8 mouse cellular contexts compared by ENCODE assay signal in genomic region chr10:80071516-80071900, GRCm38 (mm10). TPM values are rescaled to one million over a fixed set of nuclear protein-coding genes. Genes with fewer than 3 reads are reported as not detected.
A peak's percentile ranks its signal among the peaks of the same experiment; 100 is the strongest.
DNase-seq lines count a peak whose midpoint lies in the region; ATAC-seq and TF ChIP-seq lines count a peak whose summit lies in the region.

No protein-coding gene starts in this region.

- DNase-seq in heart, adult 11 months: peak; percentile 95
- no peak for DNase-seq in heart, postnatal 4 days
- DNase-seq in midbrain, embryonic 11.5 days (ENCODE audit: low spot score, missing footprints): peak; percentile 49
- no peak for DNase-seq in hindbrain, postnatal 0 days (ENCODE audit: low spot score)
- DNase-seq in adrenal gland, adult 2 months: no peak
- no peak for DNase-seq in retina, postnatal 1 day

- no peak overlapping the region for H3K4me3 ChIP-seq in midbrain, embryonic 11.5 days (ENCODE audit: low read depth, low read length)
- H3K4me3 ChIP-seq in midbrain, embryonic 16.5 days (ENCODE audit: low read depth, low read length): no peak overlapping the region
- no peak overlapping the region for H3K4me3 ChIP-seq in hindbrain, postnatal 0 days (ENCODE audit: low read length)
- no peak overlapping the region for H3K4me3 ChIP-seq in neural tube, embryonic 15.5 days (replicated peaks)

- WGBS in midbrain, embryonic 11.5 days: 87% methylated on average over 3 of the region's 3 CpGs
- 82% methylated on average over 3 of the region's 3 CpGs for WGBS in midbrain, embryonic 16.5 days
- WGBS in hindbrain, postnatal 0 days: 83% methylated on average over 3 of the region's 3 CpGs
- WGBS in neural tube, embryonic 15.5 days: 84% methylated on average over 3 of the region's 3 CpGs

- ATAC-seq in midbrain, embryonic 11.5 days (ENCODE audit: low FRiP score): no peak
- ATAC-seq in midbrain, embryonic 16.5 days: no peak
- no peak for ATAC-seq in hindbrain, postnatal 0 days
- no peak for ATAC-seq in neural tube, embryonic 15.5 days (ENCODE audit: low FRiP score)

- H3K4me1 ChIP-seq in midbrain, embryonic 11.5 days (ENCODE audit: control insufficient read depth, insufficient read depth, low read length): no peaks in the 10 kb centered on the region
- H3K4me1 ChIP-seq in midbrain, embryonic 16.5 days (ENCODE audit: control insufficient read depth, insufficient read depth, low read length): peaks cover 4% of the 10 kb centered on the region; the same call in 1 of the 2 replicates
- no peaks in the 10 kb centered on the region; the same call in 1 of the 2 replicates for H3K4me1 ChIP-seq in hindbrain, postnatal 0 days (ENCODE audit: insufficient read depth, low read length)
- H3K4me1 ChIP-seq in neural tube, embryonic 15.5 days: peaks cover 25% of the 10 kb centered on the region

- no peaks in the 10 kb centered on the region for H3K27me3 ChIP-seq in midbrain, embryonic 11.5 days (ENCODE audit: control insufficient read depth, insufficient read depth, low read length)
- H3K27me3 ChIP-seq in midbrain, embryonic 16.5 days (ENCODE audit: control insufficient read depth, insufficient read depth, low read depth, low read length): no peaks in the 10 kb centered on the region
- no peaks in the 10 kb centered on the region for H3K27me3 ChIP-seq in hindbrain, postnatal 0 days (ENCODE audit: insufficient read depth, low read length)
- H3K27me3 ChIP-seq in neural tube, embryonic 15.5 days (replicated peaks): no peaks in the 10 kb centered on the region

- TF ChIP-seq CTCF in hindbrain, postnatal 0 days (IDR thresholded peaks at IDR 0.05; ENCODE audit: low read depth): no peak

- H3K9ac ChIP-seq in midbrain, embryonic 11.5 days (ENCODE audit: low read length): 0 out of 2 replicates have a peak overlapping the region, but pooled peaks have one; percentile 12
- H3K9ac ChIP-seq in midbrain, embryonic 16.5 days (ENCODE audit: low read depth, low read length): no peak overlapping the region
- no peak overlapping the region for H3K9ac ChIP-seq in hindbrain, postnatal 0 days (replicated peaks; ENCODE audit: low read length)
- H3K9ac ChIP-seq in neural tube, embryonic 15.5 days (replicated peaks): no peak overlapping the region

- no peak overlapping the region for H3K4me2 ChIP-seq in midbrain, embryonic 11.5 days
- no peak overlapping the region for H3K4me2 ChIP-seq in midbrain, embryonic 16.5 days (ENCODE audit: low read length)
- H3K4me2 ChIP-seq in hindbrain, postnatal 0 days (ENCODE audit: low read depth, low read length): no peak overlapping the region
- no peak overlapping the region for H3K4me2 ChIP-seq in neural tube, embryonic 15.5 days

- no peaks in the 10 kb centered on the region for H3K9me3 ChIP-seq in midbrain, embryonic 11.5 days (ENCODE audit: control insufficient read depth, low read length)
- H3K9me3 ChIP-seq in midbrain, embryonic 16.5 days (replicated peaks; ENCODE audit: control insufficient read depth, low read length, poor library complexity, severe bottlenecking): no peaks in the 10 kb centered on the region
- H3K9me3 ChIP-seq in hindbrain, postnatal 0 days (ENCODE audit: low read length): no peaks in the 10 kb centered on the region
- H3K9me3 ChIP-seq in neural tube, embryonic 15.5 days (replicated peaks): no peaks in the 10 kb centered on the region

- H3K27ac ChIP-seq in midbrain, embryonic 11.5 days (ENCODE audit: low read depth, low read length): no peak overlapping the region
- H3K27ac ChIP-seq in midbrain, embryonic 16.5 days (ENCODE audit: low read length): no peak overlapping the region
- peak overlapping the region; percentile 51; the same call in 1 of the 2 replicates for H3K27ac ChIP-seq in hindbrain, postnatal 0 days
- peak overlapping the region; percentile 71 for H3K27ac ChIP-seq in neural tube, embryonic 15.5 days (replicated peaks)

- H3K36me3 ChIP-seq in midbrain, embryonic 11.5 days (ENCODE audit: control insufficient read depth, insufficient read depth, low read length): no peaks in the 10 kb centered on the region
- no peaks in the 10 kb centered on the region for H3K36me3 ChIP-seq in midbrain, embryonic 16.5 days (ENCODE audit: control insufficient read depth, insufficient read depth, low read length)
- no peaks in the 10 kb centered on the region for H3K36me3 ChIP-seq in hindbrain, postnatal 0 days (ENCODE audit: insufficient read depth, low read length)
- peaks cover 10% of the 10 kb centered on the region; the same call in 1 of the 2 replicates for H3K36me3 ChIP-seq in neural tube, embryonic 15.5 days

RNA-seq across cellular contexts. Expression of gene Gpx4, which starts 24.5 kb away (rescaled TPM):
- 100 to 1,000 TPM; 450 to 489 TPM for total RNA-seq in heart, postnatal 4 days (2021)
- polyA plus RNA-seq in midbrain, embryonic 11.5 days (2014; fragmentation: Nextera tagmentation; extraction: Ambion mirVana): 581 and 594 TPM in 2 replicates
- 509 and 552 TPM in 2 replicates for polyA plus RNA-seq in midbrain, embryonic 16.5 days (2015; fragmentation: Nextera tagmentation; extraction: Ambion mirVana)
- 373 and 379 TPM in 2 replicates for total RNA-seq in hindbrain, postnatal 0 days (2014; rRNA removed)
- polyA plus RNA-seq in hindbrain, postnatal 0 days (2015; fragmentation: Nextera tagmentation; extraction: Ambion mirVana): 757 and 762 TPM in 2 replicates
- 559 and 600 TPM in 2 replicates for polyA plus RNA-seq in neural tube, embryonic 15.5 days (2015; fragmentation: Nextera tagmentation; extraction: Ambion mirVana)
- 1,000 to 10,000 TPM; 1,287 to 1,377 TPM for total RNA-seq in adrenal gland, adult 2 months (2021)
- 1,827 and 2,443 TPM in 2 replicates for polyA plus RNA-seq in adrenal gland, adult 2 months (2012; rRNA removed)

RNA-seq across cellular contexts. Expression of gene Polr2e, which starts 31.9 kb away (rescaled TPM):
- 10 to 100 TPM; 66.6 to 70.7 TPM for total RNA-seq in heart, postnatal 4 days (2021)
- polyA plus RNA-seq in midbrain, embryonic 11.5 days (2014; fragmentation: Nextera tagmentation; extraction: Ambion mirVana): 200 and 225 TPM in 2 replicates
- 124 and 131 TPM in 2 replicates for polyA plus RNA-seq in midbrain, embryonic 16.5 days (2015; fragmentation: Nextera tagmentation; extraction: Ambion mirVana)
- 93.3 and 100 TPM in 2 replicates for total RNA-seq in hindbrain, postnatal 0 days (2014; rRNA removed)
- polyA plus RNA-seq in hindbrain, postnatal 0 days (2015; fragmentation: Nextera tagmentation; extraction: Ambion mirVana): 143 TPM in 2 replicates
- polyA plus RNA-seq in neural tube, embryonic 15.5 days (2015; fragmentation: Nextera tagmentation; extraction: Ambion mirVana): 134 and 148 TPM in 2 replicates
- total RNA-seq in adrenal gland, adult 2 months (2021): 100 to 1,000 TPM in 1 of 2 experiments, 10 to 100 TPM in 1; 97.3 to 106 TPM
- 111 and 122 TPM in 2 replicates for polyA plus RNA-seq in adrenal gland, adult 2 months (2012; rRNA removed)

RNA-seq across cellular contexts. Expression of gene Sbno2, which starts 33.9 kb away (rescaled TPM):
- 10 to 100 TPM; 19.0 to 19.4 TPM for total RNA-seq in heart, postnatal 4 days (2021)
- 7.0 and 7.3 TPM in 2 replicates for polyA plus RNA-seq in midbrain, embryonic 11.5 days (2014; fragmentation: Nextera tagmentation; extraction: Ambion mirVana)
- polyA plus RNA-seq in midbrain, embryonic 16.5 days (2015; fragmentation: Nextera tagmentation; extraction: Ambion mirVana): 11.6 and 12.5 TPM in 2 replicates
- total RNA-seq in hindbrain, postnatal 0 days (2014; rRNA removed): 22.8 and 23.7 TPM in 2 replicates
- 6.9 and 7.8 TPM in 2 replicates for polyA plus RNA-seq in hindbrain, postnatal 0 days (2015; fragmentation: Nextera tagmentation; extraction: Ambion mirVana)
- 11.7 and 12.8 TPM in 2 replicates for polyA plus RNA-seq in neural tube, embryonic 15.5 days (2015; fragmentation: Nextera tagmentation; extraction: Ambion mirVana)
- total RNA-seq in adrenal gland, adult 2 months (2021): 10 to 100 TPM; 38.5 to 59.3 TPM
- polyA plus RNA-seq in adrenal gland, adult 2 months (2012; rRNA removed): 102 and 120 TPM in 2 replicates

RNA-seq across cellular contexts. Expression of gene Stk11, which starts 44.1 kb away (rescaled TPM):
- 10 to 100 TPM; 98.7 to 99.9 TPM for total RNA-seq in heart, postnatal 4 days (2021)
- 18.5 and 23.1 TPM in 2 replicates for polyA plus RNA-seq in midbrain, embryonic 11.5 days (2014; fragmentation: Nextera tagmentation; extraction: Ambion mirVana)
- polyA plus RNA-seq in midbrain, embryonic 16.5 days (2015; fragmentation: Nextera tagmentation; extraction: Ambion mirVana): 14.2 and 15.4 TPM in 2 replicates
- 86.4 and 86.6 TPM in 2 replicates for total RNA-seq in hindbrain, postnatal 0 days (2014; rRNA removed)
- 13.9 and 15.0 TPM in 2 replicates for polyA plus RNA-seq in hindbrain, postnatal 0 days (2015; fragmentation: Nextera tagmentation; extraction: Ambion mirVana)
- 16.9 and 17.3 TPM in 2 replicates for polyA plus RNA-seq in neural tube, embryonic 15.5 days (2015; fragmentation: Nextera tagmentation; extraction: Ambion mirVana)
- total RNA-seq in adrenal gland, adult 2 months (2021): 100 to 1,000 TPM; 153 to 156 TPM
- polyA plus RNA-seq in adrenal gland, adult 2 months (2012; rRNA removed): 151 and 159 TPM in 2 replicates

RNA-seq across cellular contexts. Expression of gene Arhgap45, which starts 55.1 kb away (rescaled TPM):
- total RNA-seq in heart, postnatal 4 days (2021): 1 to 10 TPM; 4.0 to 4.1 TPM
- 3.6 and 3.8 TPM in 2 replicates for polyA plus RNA-seq in midbrain, embryonic 11.5 days (2014; fragmentation: Nextera tagmentation; extraction: Ambion mirVana)
- polyA plus RNA-seq in midbrain, embryonic 16.5 days (2015; fragmentation: Nextera tagmentation; extraction: Ambion mirVana): 1.2 TPM in 2 replicates
- 2.9 and 3.3 TPM in 2 replicates for total RNA-seq in hindbrain, postnatal 0 days (2014; rRNA removed)
- polyA plus RNA-seq in hindbrain, postnatal 0 days (2015; fragmentation: Nextera tagmentation; extraction: Ambion mirVana): 1.7 and 1.8 TPM in 2 replicates
- polyA plus RNA-seq in neural tube, embryonic 15.5 days (2015; fragmentation: Nextera tagmentation; extraction: Ambion mirVana): 2.0 and 13.7 TPM in 2 replicates
- 1 to 10 TPM; 3.9 to 6.7 TPM for total RNA-seq in adrenal gland, adult 2 months (2021)
- polyA plus RNA-seq in adrenal gland, adult 2 months (2012; rRNA removed): 11.0 and 14.6 TPM in 2 replicates

Comparison
In these comparisons a context has a peak if more than half of its experiments do, and no peak if none do; other contexts are left out.
1. DNase-seq: peak in heart, adult 11 months (single experiment) and midbrain, embryonic 11.5 days (single experiment); none in heart, postnatal 4 days (single experiment), hindbrain, postnatal 0 days (single experiment), adrenal gland, adult 2 months (single experiment) and retina, postnatal 1 day (single experiment).
2. H3K27ac ChIP-seq: peak in hindbrain, postnatal 0 days (single experiment) and neural tube, embryonic 15.5 days (single experiment); none in midbrain, embryonic 11.5 days (single experiment) and midbrain, embryonic 16.5 days (single experiment).